Mouse (Mus musculus): Measurements from ENCODE around the gene Foxo4.

The Foxo4 gene

GRCm38 (mm10) chrX:101253952-101254729, at the start of gene Foxo4:
Foxo4 (plus strand) TSS chrX:101254528.
- DNase-seq: peak; percentile 86 to 93

GRCm38 (mm10) chrX:101221834-101222795, 32.2 kb upstream of the Foxo4 start, which contains the start of gene Snx12:
Snx12 (minus strand) TSS chrX:101222563.
- DNase-seq: peak; percentile 88 to 91

- no peak for DNase-seq
Observed at GRCm38 (mm10) chrX:101222796-101223162, 31.5 kb upstream of the Foxo4 start.

GRCm38 (mm10) chrX:101245011-101245410, 9.3 kb upstream of the Foxo4 start:
- DNase-seq: no peak

GRCm38 (mm10) chrX:101254740-101255139, 412 bp downstream of the Foxo4 start:
- peak; percentile 12 to 21 for DNase-seq

GRCm38 (mm10) chrX:101256603-101257002, 2.3 kb downstream of the Foxo4 start:
- peak; percentile 20 to 33 for DNase-seq

GRCm38 (mm10) chrX:101260441-101261325, 6.4 kb downstream of the Foxo4 start:
- peak; percentile 64 to 67 for DNase-seq

GRCm38 (mm10) chrX:101263892-101264291, 9.6 kb downstream of the Foxo4 start, which contains the start of gene Gm614:
Gm614 (minus strand) TSS chrX:101263992.
- DNase-seq: no peak

- DNase-seq: no peak
Observed at GRCm38 (mm10) chrX:101266631-101267030, 12.3 kb downstream of the Foxo4 start.

GRCm38 (mm10) chrX:101268025-101268754, 13.9 kb downstream of the Foxo4 start, which contains the start of gene Il2rg:
Il2rg (minus strand) TSS chrX:101268255.
- no peak for DNase-seq

- DNase-seq: no peak
Observed at GRCm38 (mm10) chrX:101268755-101269124, 14.4 kb downstream of the Foxo4 start, which contains the start of gene Gm20489. Gm20489 (minus strand) TSS chrX:101269023.

GRCm38 (mm10) chrX:101273410-101273809, 19.1 kb downstream of the Foxo4 start:
- DNase-seq: no peak

- peak; percentile 90 to 95 for DNase-seq
Observed at GRCm38 (mm10) chrX:101273875-101274738, 19.8 kb downstream of the Foxo4 start, which contains the start of gene Med12. Med12 (plus strand) TSS chrX:101274030.

- DNase-seq: no peak
Observed at GRCm38 (mm10) chrX:101282813-101283212, 28.5 kb downstream of the Foxo4 start.

GRCm38 (mm10) chrX:101285534-101285933, 31.2 kb downstream of the Foxo4 start:
- DNase-seq: peak; percentile 76 to 81

GRCm38 (mm10) chrX:101285953-101286670, 31.8 kb downstream of the Foxo4 start:
- DNase-seq: no peak

GRCm38 (mm10) chrX:101287543-101287942, 33.2 kb downstream of the Foxo4 start:
- DNase-seq: no peak

GRCm38 (mm10) chrX:101288432-101288831, 34.1 kb downstream of the Foxo4 start:
- DNase-seq: no peak

- DNase-seq: no peak
Observed at GRCm38 (mm10) chrX:101289037-101289436, 34.7 kb downstream of the Foxo4 start.

- DNase-seq: no peak
Observed at GRCm38 (mm10) chrX:101290111-101290510, 35.8 kb downstream of the Foxo4 start.

All from cerebellum, postnatal 10 days (tissue).